Mouse (Mus musculus): ENCODE measurements at regions not wholly inside any gene's neighbourhood (a gene's known extent, or its start where the extent isn't known, plus 50 kb on each side); places are given as distances from the start of the nearest gene placed in this dataset.

DNA sequence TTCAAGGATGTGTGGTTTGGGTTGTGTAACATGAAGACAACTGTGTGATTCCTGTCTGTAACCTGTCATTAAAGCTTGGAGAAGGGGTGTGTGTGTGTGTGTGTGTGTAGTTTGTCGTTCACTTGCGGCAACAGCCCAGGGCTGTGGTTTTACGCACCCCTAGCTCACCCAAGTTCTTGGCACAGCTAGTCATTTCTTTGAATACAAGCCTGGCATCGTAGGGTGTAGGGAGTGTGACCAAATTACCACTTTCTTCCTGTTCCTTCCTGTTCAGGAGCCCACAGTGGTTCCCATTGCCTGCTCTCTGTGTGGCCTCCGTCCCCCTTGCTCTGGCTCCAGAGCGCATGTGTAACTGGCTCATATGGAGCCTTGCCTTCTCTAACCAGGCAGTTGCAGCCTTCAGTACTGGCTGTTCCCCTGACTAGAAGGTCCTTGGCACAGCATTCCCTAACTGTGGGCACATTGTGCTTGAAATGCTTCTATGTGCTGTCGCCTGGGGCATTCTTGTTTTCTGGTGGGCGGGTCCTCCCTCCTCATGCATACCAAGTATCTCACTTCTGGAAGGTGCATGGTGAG lies 167.4 kb upstream of the Ubr2 start:
- TF ChIP-seq CTCF (IDR thresholded peaks at IDR 0.05; ENCODE audit: control insufficient read depth, insufficient read depth, insufficient replicate concordance, low read depth, low read length) (no peak), POLR2A (IDR thresholded peaks at IDR 0.05; ENCODE audit: control insufficient read depth, low read depth, low read length) (no peak)

Measured in testis, adult 2 months (tissue).